ENCODE assay signal across 9 mouse cellular contexts in genomic region chr10:53580137-53580536, GRCm38 (mm10). TPM values are rescaled to one million over a fixed set of nuclear protein-coding genes. Genes with fewer than 3 reads are reported as not detected.
DNase-seq lines count a peak whose midpoint lies in the region; ATAC-seq and TF ChIP-seq lines count a peak whose summit lies in the region.
"Had no signal": no experiment of that assay in that cellular context is flagged by ENCODE, and none has a peak within 500 bp of the region (broad histone marks: within the 10 kb centered on the region; RNA-seq: fewer than 3 reads in every experiment).

No protein-coding gene starts in this region.

- TF ChIP-seq POLR2A in lung, adult 2 months (IDR thresholded peaks at IDR 0.05; ENCODE audit: borderline replicate concordance, extremely low read depth, low read depth, low read length): no peak

- H3K4me3 ChIP-seq in lung, embryonic 15.5 days: peak overlapping the region; percentile 46
- no peak overlapping the region for H3K4me3 ChIP-seq in lung, adult 2 months (replicated peaks; ENCODE audit: extremely low read depth, low read depth, low read length)
- H3K4me3 ChIP-seq in embryonic facial prominence, embryonic 14.5 days (ENCODE audit: low read depth, low read length): peak overlapping the region; percentile 35
- H3K4me3 ChIP-seq in intestine, embryonic 15.5 days (replicated peaks): peak overlapping the region; percentile 40
- H3K4me3 ChIP-seq in midbrain, embryonic 10.5 days: peak overlapping the region; percentile 47

- peaks cover 11% of the 10 kb centered on the region for H3K4me1 ChIP-seq in lung, embryonic 15.5 days
- H3K4me1 ChIP-seq in lung, adult 2 months (ENCODE audit: control insufficient read depth, insufficient read depth, low read length): 0 out of 2 replicates have a peak, but pooled peaks cover 3% of the 10 kb centered on the region
- H3K4me1 ChIP-seq in embryonic facial prominence, embryonic 14.5 days (ENCODE audit: control insufficient read depth, insufficient read depth, low read length): 0 out of 2 replicates have a peak, but pooled peaks cover 5% of the 10 kb centered on the region
- peaks cover 6% of the 10 kb centered on the region; the same call in 1 of the 2 replicates for H3K4me1 ChIP-seq in intestine, embryonic 15.5 days (replicated peaks)
- peaks cover 15% of the 10 kb centered on the region for H3K4me1 ChIP-seq in midbrain, embryonic 10.5 days

- no peaks in the 10 kb centered on the region for H3K27me3 ChIP-seq in lung, embryonic 15.5 days
- no peaks in the 10 kb centered on the region for H3K27me3 ChIP-seq in embryonic facial prominence, embryonic 14.5 days (replicated peaks; ENCODE audit: control insufficient read depth, insufficient read depth, low read length)
- no peaks in the 10 kb centered on the region for H3K27me3 ChIP-seq in intestine, embryonic 15.5 days (replicated peaks)
- H3K27me3 ChIP-seq in midbrain, embryonic 10.5 days (ENCODE audit: low read depth, poor library complexity, severe bottlenecking): no peaks in the 10 kb centered on the region

- 0 out of 2 replicates have a peak overlapping the region, but pooled peaks have one; percentile 27 for H3K27ac ChIP-seq in lung, embryonic 15.5 days
- H3K27ac ChIP-seq in embryonic facial prominence, embryonic 14.5 days (replicated peaks; ENCODE audit: low read depth, low read length): no peak overlapping the region
- H3K27ac ChIP-seq in intestine, embryonic 15.5 days: no peak overlapping the region
- peak overlapping the region; percentile 74; the same call in 1 of the 2 replicates for H3K27ac ChIP-seq in midbrain, embryonic 10.5 days (replicated peaks)
- H3K27ac ChIP-seq: macrophage had no signal

- ATAC-seq in lung, embryonic 15.5 days (ENCODE audit: borderline replicate concordance, extremely low read depth, low FRiP score, low TSS enrichment): peak; percentile 60
- ATAC-seq in embryonic facial prominence, embryonic 14.5 days (ENCODE audit: low read depth): peak; percentile 88
- peak; percentile 83 for ATAC-seq in intestine, embryonic 15.5 days
- ATAC-seq in activated CD4-positive, CD25-positive, alpha-beta regulatory T cell, adult 4 months: no peak

- no peaks in the 10 kb centered on the region for H3K9me3 ChIP-seq in lung, embryonic 15.5 days
- no peaks in the 10 kb centered on the region for H3K9me3 ChIP-seq in embryonic facial prominence, embryonic 14.5 days (ENCODE audit: control insufficient read depth, low read length)
- H3K9me3 ChIP-seq in intestine, embryonic 15.5 days: no peaks in the 10 kb centered on the region
- no peaks in the 10 kb centered on the region for H3K9me3 ChIP-seq in midbrain, embryonic 10.5 days (replicated peaks)

- no peaks in the 10 kb centered on the region for H3K36me3 ChIP-seq in lung, embryonic 15.5 days
- H3K36me3 ChIP-seq in embryonic facial prominence, embryonic 14.5 days (ENCODE audit: control insufficient read depth, insufficient read depth, low read length): no peaks in the 10 kb centered on the region
- no peaks in the 10 kb centered on the region for H3K36me3 ChIP-seq in intestine, embryonic 15.5 days
- no peaks in the 10 kb centered on the region for H3K36me3 ChIP-seq in midbrain, embryonic 10.5 days

- peak overlapping the region; percentile 86 for H3K4me2 ChIP-seq in lung, embryonic 15.5 days
- H3K4me2 ChIP-seq in embryonic facial prominence, embryonic 14.5 days (ENCODE audit: low read depth, low read length): peak overlapping the region; percentile 65
- H3K4me2 ChIP-seq in intestine, embryonic 15.5 days (replicated peaks): peak overlapping the region; percentile 89

- WGBS in lung, embryonic 15.5 days: 32% methylated on average over 7 of the region's 7 CpGs
- WGBS in lung, adult 2 months: 47% methylated on average over 7 of the region's 7 CpGs
- WGBS in embryonic facial prominence, embryonic 14.5 days: 46% methylated on average over 7 of the region's 7 CpGs
- 28% methylated on average over 7 of the region's 7 CpGs for WGBS in intestine, embryonic 15.5 days
- 31% methylated on average over 6 of the region's 7 CpGs for WGBS in midbrain, embryonic 10.5 days

- no peak overlapping the region for H3K9ac ChIP-seq in lung, embryonic 15.5 days
- H3K9ac ChIP-seq in embryonic facial prominence, embryonic 14.5 days (ENCODE audit: low read depth, low read length): peak overlapping the region; percentile 58
- H3K9ac ChIP-seq in intestine, embryonic 15.5 days: no peak overlapping the region

- DNase-seq in lung, adult 2 months: no peak
- peak; percentile 63 for DNase-seq in embryonic facial prominence, embryonic 14.5 days (ENCODE audit: low spot score)
- no peak for DNase-seq in midbrain, embryonic 10.5 days (ENCODE audit: low spot score)
- DNase-seq in layer of hippocampus, postnatal 14 days (ENCODE audit: low spot score in 2 of 2): no peak
- no peak for DNase-seq in left cerebral cortex, adult 18-20 months (ENCODE audit: low spot score in 2 of 2)

- no peak for TF ChIP-seq CTCF in lung, adult 2 months (IDR thresholded peaks at IDR 0.05; ENCODE audit: insufficient read depth, low read length)

RNA-seq across cellular contexts. Expression of gene Asf1a, which starts 16.4 kb away (rescaled TPM):
- 122 and 128 TPM in 2 replicates for polyA plus RNA-seq in lung, embryonic 15.5 days (2015; fragmentation: Nextera tagmentation; extraction: Ambion mirVana)
- 4.0 and 5.1 TPM in 2 replicates for polyA plus RNA-seq in lung, adult 2 months (2012; rRNA removed)
- 94.9 and 102 TPM in 2 replicates for polyA plus RNA-seq in embryonic facial prominence, embryonic 14.5 days (2014; fragmentation: Nextera tagmentation; extraction: Ambion mirVana)
- 79.3 and 97.2 TPM in 2 replicates for polyA plus RNA-seq in intestine, embryonic 15.5 days (2015; fragmentation: Nextera tagmentation; extraction: Ambion mirVana)
- 162 and 167 TPM in 2 replicates for polyA plus RNA-seq in midbrain, embryonic 10.5 days (2016; fragmentation: Nextera tagmentation; extraction: Ambion mirVana)
- 1 to 10 TPM; 7.2 to 9.1 TPM for polyA plus RNA-seq in activated CD4-positive, CD25-positive, alpha-beta regulatory T cell, adult 4 months (2017; shearing (Covaris generic))
- total RNA-seq in layer of hippocampus, postnatal 14 days (2021): 10 to 100 TPM; 24.0 to 25.1 TPM
- total RNA-seq in left cerebral cortex, adult 18-20 months (2021): 10 to 100 TPM; 24.3 to 26.0 TPM

RNA-seq across cellular contexts. Expression of gene Mcm9, which starts 50.1 kb away (rescaled TPM):
- 10.1 and 10.4 TPM in 2 replicates for polyA plus RNA-seq in lung, embryonic 15.5 days (2015; fragmentation: Nextera tagmentation; extraction: Ambion mirVana)
- 2.3 and 2.7 TPM in 2 replicates for polyA plus RNA-seq in lung, adult 2 months (2012; rRNA removed)
- polyA plus RNA-seq in embryonic facial prominence, embryonic 14.5 days (2014; fragmentation: Nextera tagmentation; extraction: Ambion mirVana): 9.6 and 12.7 TPM in 2 replicates
- polyA plus RNA-seq in intestine, embryonic 15.5 days (2015; fragmentation: Nextera tagmentation; extraction: Ambion mirVana): 7.4 and 8.3 TPM in 2 replicates
- polyA plus RNA-seq in midbrain, embryonic 10.5 days (2016; fragmentation: Nextera tagmentation; extraction: Ambion mirVana): 13.3 and 13.6 TPM in 2 replicates
- 1 to 10 TPM; 3.5 to 5.2 TPM for polyA plus RNA-seq in activated CD4-positive, CD25-positive, alpha-beta regulatory T cell, adult 4 months (2017; shearing (Covaris generic))
- 1 to 10 TPM; 6.7 to 7.1 TPM for total RNA-seq in layer of hippocampus, postnatal 14 days (2021)
- 1 to 10 TPM; 5.5 to 5.9 TPM for total RNA-seq in left cerebral cortex, adult 18-20 months (2021)

Comparison
In these comparisons a context has a peak if more than half of its experiments do, and no peak if none do; other contexts are left out.
1. H3K27ac ChIP-seq: peak in lung, embryonic 15.5 days (single experiment) and midbrain, embryonic 10.5 days (single experiment); none in embryonic facial prominence, embryonic 14.5 days (single experiment) and intestine, embryonic 15.5 days (single experiment).
2. Peak in every context shown above with its lines, with median percentiles within 50 percentile points of each other: H3K4me2 ChIP-seq.